Mouse (Mus musculus) heart, adult 2 months (tissue): ENCODE results near the gene Rab3d.

Experiments
- CTCF ChIP-seq: fragments of 200-600 bp; IDR thresholded peaks from 2 replicates; pipeline ENCODE4 v1.8.1; 2022; ENCODE audit warnings: antibody characterized with exemption, mild to moderate bottlenecking, moderate library complexity
- EP300 ChIP-seq: fragments of 200-500 bp; IDR thresholded peaks from 2 replicates; pipeline ENCODE4 v1.6.1; 2011; ENCODE audit warnings: low read depth, low read length, control low read depth; ENCODE audit not compliant: insufficient read depth
- POLR2A ChIP-seq: fragments of 200-500 bp; IDR thresholded peaks from 2 replicates; pipeline ENCODE4 v1.6.1; 2011; ENCODE audit warnings: mild to moderate bottlenecking, low read depth, low read length, control low read depth; ENCODE audit not compliant: insufficient read depth

- TF ChIP-seq CTCF, result no peak
- peak; percentile 86 for TF ChIP-seq EP300
- peak; percentile 96 for TF ChIP-seq POLR2A
These were observed 9.3 kb upstream of the Rab3d start, which contains the start of the genes Ccdc159 and Tmem205 for GRCm38 (mm10) chr9:21927208-21927753.
